Mouse (Mus musculus) MEL (cell line): Measurements from ENCODE around the gene Wdr60.

ENCODE experiments used
- CTCF ChIP-seq, 3 experiments: IDR thresholded peaks in 2 of 3; conservative IDR thresholded peaks in 1 of 3; 2 replicates each; pipeline ENCODE4 v1.5.1; 2011 to 2012; ENCODE audit warnings: low read length in 3 of 3, low read depth in 2 of 3, mild to moderate bottlenecking in 2 of 3, improper control_type of control experiment in 1 of 3, inconsistent platforms in 1 of 3, mixed read lengths in 1 of 3, moderate library complexity in 1 of 3; ENCODE audit not compliant: control insufficient read depth in 1 of 3, insufficient read depth in 1 of 3, poor library complexity in 1 of 3, severe bottlenecking in 1 of 3
- EP300 ChIP-seq, 2 experiments: IDR thresholded peaks; 2 replicates each; pipeline ENCODE4 v1.6.1; 2011; ENCODE audit warnings: improper control_type of control experiment in 2 of 2, low read length in 2 of 2, low read depth in 1 of 2, mild to moderate bottlenecking in 1 of 2
- KAT2A ChIP-seq: conservative IDR thresholded peaks from 2 replicates; pipeline ENCODE4 v1.6.1; 2012; ENCODE audit warnings: low read depth, low read length, improper control_type of control experiment, inconsistent platforms
- MAZ ChIP-seq: IDR thresholded peaks from 2 replicates; pipeline ENCODE4 v1.6.1; 2012; ENCODE audit warnings: low read depth, mild to moderate bottlenecking, inconsistent platforms, low read length, improper control_type of control experiment
- POLR2A ChIP-seq, 2 experiments: IDR thresholded peaks; 2 replicates each; pipeline ENCODE4 v1.6.1; 2011 to 2012; ENCODE audit warnings: low read length in 2 of 2, mild to moderate bottlenecking in 2 of 2, control low read depth in 1 of 2, improper control_type of control experiment in 1 of 2, low read depth in 1 of 2, moderate library complexity in 1 of 2; ENCODE audit not compliant: control insufficient read depth in 1 of 2, insufficient read depth in 1 of 2, poor library complexity in 1 of 2
- ZC3H11A ChIP-seq: IDR thresholded peaks from 2 replicates; pipeline ENCODE4 v1.6.1; 2012; ENCODE audit warnings: low read depth, mild to moderate bottlenecking, inconsistent platforms, low read length, improper control_type of control experiment

DNA sequence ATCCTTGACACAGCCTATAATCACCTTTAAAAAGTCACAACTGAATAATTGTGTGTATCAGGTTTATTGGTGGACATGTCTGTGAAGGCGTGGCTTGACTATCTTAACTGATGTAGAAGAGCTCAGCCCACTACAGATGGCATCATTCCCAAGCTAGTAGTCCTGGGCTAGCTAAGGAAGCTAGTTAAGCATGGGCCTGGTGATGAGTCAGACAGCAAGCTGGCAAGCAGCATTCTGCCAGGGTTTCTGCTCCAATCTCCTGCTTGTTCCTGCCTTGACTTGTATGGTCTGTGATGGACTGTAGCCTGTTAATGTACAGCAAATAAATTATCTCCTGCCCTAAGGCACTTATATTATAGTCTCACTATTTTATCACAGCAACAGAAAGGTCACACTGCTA is 18.2 kb downstream of the Wdr60 start:
- TF ChIP-seq KAT2A (no peak), ZC3H11A (no peak), POLR2A (IDR thresholded peaks at IDR 0.05; ENCODE audit: control insufficient read depth in 1 of 2, insufficient read depth in 1 of 2, low read depth in 1 of 2, low read length in 2 of 2, poor library complexity in 1 of 2) (no peak), CTCF (IDR thresholded peaks at IDR 0.05 in 2 of 3, conservative IDR thresholded peaks at IDR 0.05 in 1 of 3; ENCODE audit: control insufficient read depth in 1 of 3, insufficient read depth in 1 of 3, low read depth in 2 of 3, low read length in 3 of 3, poor library complexity in 1 of 3, severe bottlenecking in 1 of 3) (no peak), EP300 (IDR thresholded peaks at IDR 0.05; ENCODE audit: low read depth in 1 of 2, low read length in 2 of 2) (no peak), MAZ (no peak)
